Mouse (Mus musculus): Measurements from ENCODE around the gene Slc28a1. TPM values are rescaled to one million over a fixed set of nuclear protein-coding genes. Genes with fewer than 3 reads are reported as not detected.
A peak's percentile ranks its signal among the peaks of the same experiment; 100 is the strongest.
"Not testable (repeated sequence)": the region's sequence is repeated elsewhere in the genome, so short reads cannot be mapped to it uniquely, and the experiment has no call there.

Slc28a1 gene
- total and polyA plus RNA-seq, 3 experiments, result not detected

GRCm38 (mm10) chr7:81153327-81153726, 38.7 kb downstream of the Slc28a1 start:
- no peak for DNase-seq (ENCODE audit: low read depth, low spot score)
- Histone ChIP-seq H3K36me3 (ENCODE audit: control insufficient read depth in 1 of 2, insufficient read depth in 2 of 2, low read length in 2 of 2) (peaks cover 0 to 2% of the 10 kb centered on the region in 2 experiments; a peak in 1 of 4 replicates), H3K4me3 (ENCODE audit: control insufficient read depth in 1 of 2, insufficient read depth in 1 of 2, low read depth in 2 of 2, low read length in 2 of 2) (no peak overlapping the region), H3K27ac (ENCODE audit: control insufficient read depth, low read depth, low read length) (no peak overlapping the region), H3K79me2 (ENCODE audit: control insufficient read depth, insufficient read depth, low read length, poor library complexity) (no peaks in the 10 kb centered on the region), H3K9ac (ENCODE audit: control insufficient read depth, low read depth, low read length, poor library complexity, severe bottlenecking) (no peak overlapping the region), H3K4me1 (ENCODE audit: control insufficient read depth in 1 of 2, insufficient read depth in 2 of 2, low read length in 2 of 2) (peaks cover 0 to 17% of the 10 kb centered on the region in 2 experiments; a peak in 3 of 4 replicates), H3K27me3 (ENCODE audit: control insufficient read depth in 1 of 2, insufficient read depth in 2 of 2, low read length in 2 of 2) (peaks cover 0 to 6% of the 10 kb centered on the region in 2 experiments; a peak in 3 of 4 replicates), H3K9me3 (replicated peaks; ENCODE audit: insufficient read depth, low read length) (no peaks in the 10 kb centered on the region)
- TF ChIP-seq TBP (IDR thresholded peaks at IDR 0.05; ENCODE audit: low read depth, low read length), result no peak
- no peak for TF ChIP-seq MYB (IDR thresholded peaks at IDR 0.05; ENCODE audit: low read depth, low read length)
- TF ChIP-seq RCOR1 (IDR thresholded peaks at IDR 0.05; ENCODE audit: low read depth, low read length), result no peak
- TF ChIP-seq GATA1 (IDR thresholded peaks at IDR 0.05; ENCODE audit: low read depth, low read length), result no peak
- TF ChIP-seq TAL1 (IDR thresholded peaks at IDR 0.05; ENCODE audit: low read length), result no peak
- no peak for TF ChIP-seq HCFC1 (IDR thresholded peaks at IDR 0.05; ENCODE audit: low read depth, low read length)
- no peak for TF ChIP-seq JUND (IDR thresholded peaks at IDR 0.05; ENCODE audit: low read depth, low read length)
- no peak for TF ChIP-seq MXI1 (IDR thresholded peaks at IDR 0.05; ENCODE audit: low read depth, low read length)
- no peak for TF ChIP-seq MYC (IDR thresholded peaks at IDR 0.05; ENCODE audit: low read depth, low read length)
- no peak for TF ChIP-seq ZKSCAN1 (IDR thresholded peaks at IDR 0.05; ENCODE audit: low read depth, low read length)
- no peak for TF ChIP-seq EP300 (IDR thresholded peaks at IDR 0.05; ENCODE audit: low read depth in 1 of 2, low read length in 2 of 2)

- H3K27me3 ChIP-seq (ENCODE audit: control insufficient read depth in 1 of 2, insufficient read depth in 2 of 2, low read length in 2 of 2); H3K36me3 ChIP-seq (ENCODE audit: control insufficient read depth in 1 of 2, insufficient read depth in 2 of 2, low read length in 2 of 2); H3K27ac ChIP-seq (ENCODE audit: control insufficient read depth, low read depth, low read length); H3K4me3 ChIP-seq (ENCODE audit: control insufficient read depth in 1 of 2, insufficient read depth in 1 of 2, low read depth in 2 of 2, low read length in 2 of 2); DNase-seq (ENCODE audit: low read depth, low spot score); H3K9me3 ChIP-seq (replicated peaks; ENCODE audit: insufficient read depth, low read length); H3K9ac ChIP-seq (ENCODE audit: control insufficient read depth, low read depth, low read length, poor library complexity, severe bottlenecking); H3K79me2 ChIP-seq (ENCODE audit: control insufficient read depth, insufficient read depth, low read length, poor library complexity): not testable (repeated sequence)
- peak; percentile 86 for TF ChIP-seq TBP (IDR thresholded peaks at IDR 0.05; ENCODE audit: low read depth, low read length)
- peaks cover 0 to 17% of the 10 kb centered on the region in 2 experiments; a peak in 3 of 4 replicates for H3K4me1 ChIP-seq (ENCODE audit: control insufficient read depth in 1 of 2, insufficient read depth in 2 of 2, low read length in 2 of 2)
These were observed 39.6 kb downstream of the Slc28a1 start for GRCm38 (mm10) chr7:81154244-81154643.

GRCm38 (mm10) chr7:81154960-81155359, 40.4 kb downstream of the Slc28a1 start:
- Histone ChIP-seq H3K27me3 (ENCODE audit: control insufficient read depth in 1 of 2, insufficient read depth in 2 of 2, low read length in 2 of 2) (peaks cover 0 to 6% of the 10 kb centered on the region in 2 experiments; a peak in 3 of 4 replicates), H3K4me1 (ENCODE audit: control insufficient read depth in 1 of 2, insufficient read depth in 2 of 2, low read length in 2 of 2) (peaks cover 0 to 13% of the 10 kb centered on the region in 2 experiments; a peak in 2 of 4 replicates), H3K27ac (ENCODE audit: control insufficient read depth, low read depth, low read length) (no peak overlapping the region), H3K4me3 (ENCODE audit: control insufficient read depth in 1 of 2, insufficient read depth in 1 of 2, low read depth in 2 of 2, low read length in 2 of 2) (peak overlapping the region; percentile 22 to 30; a peak in 2 of 4 replicates), H3K9me3 (replicated peaks; ENCODE audit: insufficient read depth, low read length) (no peaks in the 10 kb centered on the region), H3K79me2 (ENCODE audit: control insufficient read depth, insufficient read depth, low read length, poor library complexity) (no peaks in the 10 kb centered on the region), H3K9ac (ENCODE audit: control insufficient read depth, low read depth, low read length, poor library complexity, severe bottlenecking) (peak overlapping the region; percentile 38; the same call in 1 of the 2 replicates), H3K36me3 (ENCODE audit: control insufficient read depth in 1 of 2, insufficient read depth in 2 of 2, low read length in 2 of 2) (no peaks in the 10 kb centered on the region)
- peak; percentile 77 for DNase-seq (ENCODE audit: low read depth, low spot score)
- peak; percentile 67 for TF ChIP-seq ZC3H11A (IDR thresholded peaks at IDR 0.05; ENCODE audit: low read depth, low read length)
- TF ChIP-seq CTCF (IDR thresholded peaks at IDR 0.05 in 2 of 3, conservative IDR thresholded peaks at IDR 0.05 in 1 of 3; ENCODE audit: control insufficient read depth in 1 of 3, insufficient read depth in 1 of 3, low read depth in 2 of 3, low read length in 3 of 3, poor library complexity in 1 of 3, severe bottlenecking in 1 of 3), result peak; percentile 86 to 94 (median 88)
- TF ChIP-seq MAFK (IDR thresholded peaks at IDR 0.05; ENCODE audit: borderline replicate concordance, low read depth, low read length), result no peak
- no peak for TF ChIP-seq POLR2AphosphoS5 (IDR thresholded peaks at IDR 0.05; ENCODE audit: borderline replicate concordance, low read depth, low read length)
- no peak for TF ChIP-seq HCFC1 (IDR thresholded peaks at IDR 0.05; ENCODE audit: low read depth, low read length)
- no peak for TF ChIP-seq UBTF (IDR thresholded peaks at IDR 0.05; ENCODE audit: borderline replicate concordance, insufficient read depth, low read depth, low read length)
- no peak for TF ChIP-seq MXI1 (IDR thresholded peaks at IDR 0.05; ENCODE audit: low read depth, low read length)
- no peak for TF ChIP-seq ZMIZ1 (IDR thresholded peaks at IDR 0.05; ENCODE audit: low read depth, low read length)
- TF ChIP-seq ZNF384 (IDR thresholded peaks at IDR 0.05; ENCODE audit: low read depth, low read length), result no peak
- TF ChIP-seq SMC3 (IDR thresholded peaks at IDR 0.05; ENCODE audit: low read depth, low read length), result peak; percentile 87
- no peak for TF ChIP-seq NRF1 (IDR thresholded peaks at IDR 0.05; ENCODE audit: insufficient read depth, low read depth, low read length, poor library complexity, severe bottlenecking)
- TF ChIP-seq USF1 (IDR thresholded peaks at IDR 0.05; ENCODE audit: low read depth, low read length), result no peak
- TF ChIP-seq ELF1 (IDR thresholded peaks at IDR 0.05; ENCODE audit: low read depth, low read length), result no peak
- TF ChIP-seq JUND (IDR thresholded peaks at IDR 0.05; ENCODE audit: low read depth, low read length), result no peak
- no peak for TF ChIP-seq NELFE (IDR thresholded peaks at IDR 0.05; ENCODE audit: low read depth, low read length)
- TF ChIP-seq TAL1 (IDR thresholded peaks at IDR 0.05; ENCODE audit: low read length), result no peak
- TF ChIP-seq TBP (IDR thresholded peaks at IDR 0.05; ENCODE audit: low read depth, low read length), result no peak
- TF ChIP-seq MAZ (IDR thresholded peaks at IDR 0.05; ENCODE audit: low read depth, low read length), result no peak

All from MEL (cell line).